Mouse (Mus musculus) urinary bladder, postnatal 10 days (tissue): ENCODE data around the gene Pdpn.
"Not testable (repeated sequence)": the region's sequence is repeated elsewhere in the genome, so short reads cannot be mapped to it uniquely, and the experiment has no call there.

Experiments used
- DNase-seq: peaks from one replicate; pipeline ENCODE4 v3.0.0; 2022; ENCODE audit warnings: low spot score

The Pdpn gene

DNA sequence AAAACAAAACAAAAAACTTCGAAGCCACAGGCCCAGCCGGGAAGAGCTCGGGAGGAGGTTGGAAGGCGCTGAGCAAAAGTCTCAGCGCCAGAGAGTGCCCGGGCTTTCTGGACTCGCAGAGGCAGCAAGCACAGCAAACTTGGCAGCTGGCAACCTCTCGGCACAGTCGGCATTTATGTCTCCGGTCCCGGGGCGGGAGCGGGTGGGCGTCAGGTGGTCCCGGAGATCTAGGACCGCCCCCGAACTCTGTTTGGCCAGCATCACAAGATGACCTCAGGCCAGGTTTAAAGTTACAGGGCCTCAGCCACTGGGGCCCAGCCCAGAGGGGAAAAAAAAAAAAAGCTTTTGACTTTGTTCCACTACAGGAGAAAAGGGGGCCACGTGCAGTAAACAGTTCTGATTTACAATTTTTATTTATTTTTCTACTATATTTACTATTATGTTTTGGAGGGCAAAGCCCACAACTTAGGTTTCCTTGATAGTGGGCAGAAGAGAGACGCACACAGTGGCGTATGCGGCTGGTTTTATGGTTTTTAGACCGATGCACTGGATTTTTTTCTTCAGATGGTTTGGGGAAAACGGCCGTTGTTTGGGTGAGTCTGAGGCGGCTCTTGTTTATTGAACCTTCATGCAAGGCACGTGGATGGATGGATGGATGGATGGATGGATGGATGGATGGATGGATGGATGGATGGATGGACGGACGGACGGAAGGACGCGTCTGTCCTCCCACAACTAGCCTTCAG lies at the start of gene Pdpn:
Gene Pdpn (minus strand): TSS at position 240 of the 746 bp plus-strand sequence.
- DNase-seq, result peak; percentile 26

DNA sequence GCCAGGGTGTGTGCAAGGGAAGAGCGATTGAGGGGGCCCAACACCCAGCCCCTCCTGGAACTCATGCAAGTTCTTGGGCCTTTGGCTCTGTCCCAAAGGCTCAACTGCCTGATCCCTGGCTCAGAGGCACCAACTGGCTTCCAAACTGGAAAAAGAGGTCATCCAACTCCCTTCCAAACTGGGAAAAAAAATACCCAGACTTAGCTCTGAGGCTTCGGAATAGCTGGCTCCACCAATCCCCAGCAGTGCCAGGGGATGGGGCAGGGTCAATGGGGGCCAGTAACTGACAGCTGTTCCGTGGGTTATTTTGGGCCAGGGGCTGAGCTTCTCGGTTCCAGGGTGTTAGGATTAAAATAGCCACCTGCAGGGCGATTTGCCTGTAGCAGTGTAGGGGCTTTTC lies 49.3 kb upstream of the Pdpn start:
- DNase-seq, result no peak

DNA sequence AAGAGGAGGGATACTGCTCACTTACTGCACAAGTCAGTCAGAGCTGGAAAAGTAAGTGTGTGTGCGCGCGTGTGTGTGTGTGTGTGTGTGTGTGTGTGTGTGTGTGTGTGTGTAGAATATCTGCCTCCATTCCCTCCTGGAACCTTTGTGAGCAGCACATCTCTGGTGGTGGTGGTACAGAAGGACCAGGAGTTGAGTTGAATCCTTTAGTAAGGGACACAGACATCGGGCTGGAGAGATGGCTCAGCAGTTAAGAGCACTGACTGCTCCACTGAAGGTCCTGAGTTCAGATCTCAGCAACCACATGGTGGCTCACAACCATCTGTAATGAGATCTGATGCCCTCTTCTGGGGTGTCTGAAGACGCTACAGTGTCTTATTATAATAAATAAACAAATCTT lies 46.1 kb upstream of the Pdpn start:
- DNase-seq, result not testable (repeated sequence)

DNA sequence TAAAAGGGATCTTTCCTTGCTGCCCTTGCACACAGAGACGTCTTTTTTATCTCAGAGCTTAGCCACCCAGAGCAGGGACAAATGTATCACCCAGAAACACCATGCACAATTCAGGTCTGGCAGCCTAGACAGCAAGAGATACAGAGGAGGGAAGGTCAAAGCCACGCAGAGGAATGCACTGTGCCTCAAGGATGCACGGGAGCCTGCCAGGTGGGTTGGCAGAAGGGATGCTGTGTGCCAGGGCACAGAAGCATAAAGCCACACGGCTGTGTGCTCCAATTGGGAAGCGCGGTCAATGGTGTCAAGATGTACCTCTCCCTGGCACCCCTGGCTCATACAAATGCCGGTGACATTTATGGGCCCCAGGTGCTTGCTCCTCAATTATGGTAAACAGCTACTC lies 42.1 kb upstream of the Pdpn start:
- DNase-seq, result no peak

DNA sequence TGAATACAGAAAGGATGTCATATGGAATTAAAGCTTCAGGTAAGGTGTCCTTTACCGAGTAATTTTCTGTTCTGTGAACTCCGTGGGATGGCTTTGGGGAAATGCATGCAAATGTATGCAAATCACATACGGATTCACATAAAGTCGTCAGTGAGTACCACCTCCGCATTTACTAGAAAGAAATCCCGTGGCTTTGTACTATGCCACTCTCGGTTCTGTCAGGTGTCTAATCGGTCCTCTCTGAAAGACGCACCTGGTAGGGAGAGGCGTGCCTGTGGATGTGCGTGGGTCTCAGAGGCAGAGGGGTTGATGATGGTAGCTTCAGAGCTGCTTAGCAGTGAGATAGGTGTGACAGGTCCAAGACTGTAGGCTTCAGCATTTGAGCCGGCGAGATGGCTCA lies 40.4 kb upstream of the Pdpn start:
- DNase-seq, result no peak

DNA sequence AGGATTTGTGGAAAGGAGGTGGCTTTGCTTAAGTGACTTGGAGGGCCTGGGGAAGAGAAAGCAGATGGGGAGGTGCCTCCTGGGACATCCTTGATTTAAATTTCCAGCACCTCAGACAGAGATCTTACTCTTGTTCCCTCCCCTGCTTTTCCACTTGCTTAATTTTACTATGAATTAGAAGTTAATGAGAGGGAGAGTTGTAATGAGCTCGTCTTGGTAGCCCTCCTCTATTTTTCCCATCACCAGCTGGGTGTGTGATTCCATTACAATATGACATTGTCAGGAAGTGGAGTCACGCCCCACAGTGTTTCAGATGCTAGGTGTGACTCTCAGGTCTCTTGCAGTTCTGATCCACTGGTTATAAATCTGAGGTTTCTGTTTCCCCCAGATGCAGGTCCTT lies 36.7 kb upstream of the Pdpn start:
- no peak for DNase-seq

DNA sequence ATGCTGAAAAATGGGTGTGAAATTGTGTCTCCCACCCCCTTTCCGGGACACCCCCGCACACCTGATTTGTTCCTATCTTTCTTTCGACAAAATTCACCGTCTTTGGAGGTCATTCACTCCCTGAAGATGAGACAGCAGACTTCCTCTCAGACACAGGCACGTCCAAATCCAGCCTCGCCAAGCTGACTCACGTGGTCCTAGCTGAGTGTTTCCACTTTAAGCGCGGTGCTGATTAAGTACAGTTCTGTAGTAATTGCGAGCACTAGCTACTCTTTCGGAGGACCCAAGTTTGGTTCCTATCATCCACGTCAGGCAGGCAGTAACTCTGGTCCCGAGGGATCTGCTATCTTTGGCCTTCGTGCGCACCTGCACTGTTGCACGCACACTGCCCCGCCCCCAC lies 35.6 kb upstream of the Pdpn start:
- DNase-seq, result no peak

DNA sequence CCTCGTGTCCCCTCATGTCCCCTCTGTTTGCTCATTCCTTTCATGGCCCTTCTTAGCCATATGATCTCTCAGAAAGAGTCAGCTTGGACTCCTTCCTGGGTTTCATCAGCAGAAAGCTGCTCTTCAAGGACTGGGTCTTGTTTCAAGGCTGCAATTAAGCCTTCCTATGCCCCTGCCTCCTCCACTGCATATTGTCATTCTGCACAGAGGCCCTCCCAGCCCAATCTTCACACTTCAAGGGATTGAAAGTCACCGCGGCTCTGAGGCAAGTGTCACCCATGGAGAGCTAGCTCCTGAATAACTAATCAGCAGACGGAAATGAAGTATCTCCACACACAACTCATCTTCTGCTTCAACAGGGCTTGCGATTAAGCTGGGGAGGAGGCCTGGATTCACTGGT lies 34.8 kb upstream of the Pdpn start:
- no peak for DNase-seq

DNA sequence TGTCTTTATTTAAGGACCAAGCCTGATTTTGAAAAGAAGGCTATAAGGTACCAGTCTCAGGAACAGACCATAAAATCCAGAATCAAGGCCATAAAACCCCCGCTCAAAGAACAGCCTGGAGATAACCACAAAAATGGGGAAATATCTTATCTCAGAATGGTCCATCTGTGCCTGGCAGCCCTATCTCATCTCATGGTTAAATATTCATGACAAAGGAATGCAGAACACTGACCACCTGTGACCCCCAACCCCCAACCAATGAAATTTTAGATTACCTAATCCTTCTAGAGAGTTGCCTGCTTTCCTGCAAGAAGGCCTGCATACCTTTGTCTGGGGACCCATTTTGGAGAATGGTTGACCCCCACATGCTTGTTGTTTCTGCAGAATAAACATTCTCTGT lies 32.4 kb upstream of the Pdpn start:
- DNase-seq, result no peak

DNA sequence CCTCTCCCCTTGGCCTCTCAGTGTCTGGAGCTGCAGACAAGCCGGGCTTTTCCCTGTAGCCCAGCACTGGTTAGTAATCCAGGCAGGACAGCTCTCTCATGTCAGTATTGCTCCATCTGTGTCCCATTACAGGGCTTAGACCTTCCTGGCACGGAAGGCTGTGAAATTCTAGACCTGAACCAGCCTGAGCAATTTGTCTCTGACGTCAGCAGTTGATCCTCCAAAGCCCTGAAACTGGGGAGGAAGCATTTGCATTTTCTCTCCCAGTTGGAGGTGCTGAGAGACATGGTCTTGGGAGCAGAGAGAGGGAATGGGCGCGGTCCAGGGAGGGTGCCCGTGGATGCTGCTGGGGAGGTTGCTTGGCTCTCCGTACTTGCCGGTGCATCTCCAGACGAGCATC lies 31.2 kb upstream of the Pdpn start:
- no peak for DNase-seq

DNA sequence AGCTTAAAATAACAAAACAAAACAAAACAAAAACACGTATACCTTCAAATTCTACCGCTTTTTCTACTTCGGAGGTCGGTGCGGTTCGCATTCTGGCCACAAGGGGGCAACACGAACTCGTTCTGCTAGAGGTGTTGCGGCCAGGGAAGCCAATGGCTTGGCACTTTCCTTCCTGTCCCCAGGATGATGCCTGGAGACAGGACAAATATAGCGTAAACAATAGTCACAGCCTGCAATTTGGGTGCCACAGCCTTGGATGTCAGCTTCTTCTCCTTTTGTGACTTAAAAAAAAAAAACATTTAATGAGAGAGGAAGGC lies 26.2 kb upstream of the Pdpn start:
- DNase-seq, result peak; percentile 57

DNA sequence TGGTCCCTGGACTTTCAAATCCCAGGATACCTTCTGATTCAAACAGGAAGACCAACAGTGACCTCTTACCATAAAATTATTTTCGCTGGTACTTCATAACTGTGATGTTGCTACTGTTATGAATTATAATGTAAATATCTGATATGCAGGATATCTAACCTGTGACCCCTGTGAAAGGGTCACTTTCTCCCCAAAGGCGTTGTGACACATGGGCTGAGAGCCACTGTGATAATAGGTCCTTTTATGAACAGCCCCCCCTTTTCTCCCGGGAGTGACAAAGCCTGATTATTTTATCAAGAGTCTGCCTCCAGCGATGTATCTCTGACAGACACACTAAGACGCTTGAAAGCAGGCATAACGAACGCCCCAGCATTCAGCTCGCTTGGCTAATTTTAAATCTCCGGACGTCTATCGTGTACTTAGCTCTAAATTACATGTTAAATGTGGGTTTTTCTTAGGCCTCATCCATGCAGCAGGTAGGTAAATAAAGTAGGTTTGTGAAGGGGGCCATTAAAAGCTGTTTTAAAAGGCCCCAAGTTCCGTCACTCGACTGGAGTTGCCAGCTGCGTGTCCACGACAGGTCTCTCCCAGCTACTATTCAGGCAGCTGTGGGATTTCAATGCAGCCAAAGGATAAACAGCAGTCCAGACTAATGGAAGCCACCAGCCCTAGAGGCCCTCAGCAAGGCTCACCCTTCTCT lies 25.7 kb upstream of the Pdpn start:
- DNase-seq, result no peak

DNA sequence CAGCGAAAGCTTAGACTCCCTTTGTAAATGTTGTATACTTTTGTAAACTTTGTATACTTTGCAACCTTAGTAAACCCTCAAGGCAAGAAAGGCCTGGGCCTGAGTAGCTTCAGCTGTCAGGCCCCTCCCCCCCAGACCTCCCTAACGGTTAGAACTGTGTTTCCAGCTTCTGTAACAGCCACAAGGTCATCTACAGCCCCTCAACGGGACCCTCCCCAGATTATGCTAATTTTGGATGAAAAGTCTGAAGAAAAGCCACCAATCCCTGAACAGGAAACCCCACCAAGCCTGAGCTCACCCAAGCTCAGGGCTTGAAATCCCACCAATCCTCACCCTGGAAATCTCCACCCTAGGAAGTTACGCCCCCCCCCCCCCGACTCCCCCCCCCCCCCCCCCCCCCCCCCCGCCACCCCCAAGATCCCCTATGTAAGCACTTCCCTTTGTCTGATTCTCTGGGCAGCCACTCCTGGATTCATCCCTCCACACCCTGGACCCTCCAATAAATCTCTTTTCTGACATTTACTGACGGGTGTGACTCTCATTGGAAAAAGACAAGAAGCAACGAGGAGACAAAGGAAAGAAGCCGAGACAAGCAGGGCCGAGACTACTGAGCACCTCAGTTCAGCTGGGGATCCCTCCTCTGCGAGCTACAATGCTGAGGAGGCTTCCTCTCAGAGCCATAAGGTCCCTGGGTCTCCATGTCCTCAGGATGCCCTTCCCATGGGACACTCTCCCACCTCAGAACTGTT lies 25.0 kb upstream of the Pdpn start:
- no peak for DNase-seq

DNA sequence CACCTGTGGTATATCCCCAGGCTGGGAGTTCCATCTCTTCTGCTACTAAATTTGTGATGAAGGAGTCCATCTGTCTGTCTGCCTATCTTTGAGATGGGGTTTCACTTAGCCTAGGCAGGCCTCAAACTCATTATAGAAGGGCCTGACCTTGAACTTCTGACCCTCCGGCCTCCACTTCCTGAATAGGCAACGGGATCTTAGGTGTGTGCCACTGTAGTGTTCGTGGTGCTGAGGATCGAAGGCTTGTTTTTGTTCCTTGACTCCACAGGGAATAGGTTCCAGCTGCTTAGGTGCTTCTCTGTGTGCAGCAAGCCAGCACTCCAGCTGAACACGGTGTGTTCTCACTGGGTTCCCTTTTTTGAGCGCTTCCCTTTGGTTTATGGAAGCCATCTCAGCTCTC lies 13.9 kb upstream of the Pdpn start:
- no peak for DNase-seq

DNA sequence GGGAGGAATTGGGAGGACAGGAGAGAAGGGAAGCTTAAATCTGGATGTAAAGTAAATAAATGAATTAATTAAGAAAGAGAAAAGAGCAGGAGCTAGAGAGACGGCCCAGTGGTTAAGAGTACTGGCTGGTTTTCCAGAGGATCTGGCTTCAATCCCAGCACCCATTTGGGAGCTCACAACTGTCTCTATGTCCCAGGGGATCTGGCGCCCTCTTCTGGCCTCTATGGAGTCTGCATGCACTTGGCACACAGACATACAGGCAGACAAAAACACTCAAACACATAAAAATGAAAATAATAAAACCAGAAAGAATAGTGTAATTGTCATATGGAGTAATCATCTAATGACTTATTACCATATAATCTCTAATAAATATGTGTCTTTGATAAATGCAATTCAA lies 12.0 kb upstream of the Pdpn start:
- DNase-seq, result no peak

DNA sequence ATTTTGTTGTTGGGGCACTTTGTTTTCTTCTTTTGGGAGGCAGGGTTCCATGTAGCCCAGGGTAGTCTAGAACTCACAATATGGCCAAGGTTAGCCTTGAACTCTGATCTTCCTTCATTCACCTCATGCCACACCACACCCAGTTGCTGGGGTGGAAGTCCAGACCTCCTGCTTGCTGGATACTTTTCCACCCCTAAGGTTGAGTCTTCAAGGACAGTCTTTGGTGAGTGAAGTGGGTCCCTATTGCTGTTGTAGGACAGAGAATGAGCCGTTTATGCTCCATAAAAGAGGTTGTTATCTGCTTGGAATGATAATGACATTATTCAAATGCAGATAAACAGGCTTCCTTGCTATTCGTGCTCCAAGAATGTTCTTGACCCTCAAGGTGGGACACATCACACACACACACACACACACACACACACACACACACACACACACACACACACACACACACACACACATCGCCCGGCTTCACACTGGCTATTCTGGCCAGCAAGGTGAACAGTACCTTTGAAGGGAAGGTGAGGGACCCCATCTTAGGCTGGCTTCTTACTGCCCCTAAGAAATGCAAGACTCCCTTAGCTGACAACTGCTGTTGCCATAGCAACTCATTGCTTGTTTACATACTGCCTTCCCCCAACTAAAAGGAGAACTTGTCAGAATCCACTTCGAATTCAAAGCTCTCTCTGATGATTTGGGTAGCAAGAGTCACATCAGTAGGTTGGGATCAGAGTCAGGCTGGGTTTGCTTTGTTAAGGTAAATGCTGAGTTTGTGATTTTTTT lies 6.8 kb upstream of the Pdpn start:
- DNase-seq, result no peak

DNA sequence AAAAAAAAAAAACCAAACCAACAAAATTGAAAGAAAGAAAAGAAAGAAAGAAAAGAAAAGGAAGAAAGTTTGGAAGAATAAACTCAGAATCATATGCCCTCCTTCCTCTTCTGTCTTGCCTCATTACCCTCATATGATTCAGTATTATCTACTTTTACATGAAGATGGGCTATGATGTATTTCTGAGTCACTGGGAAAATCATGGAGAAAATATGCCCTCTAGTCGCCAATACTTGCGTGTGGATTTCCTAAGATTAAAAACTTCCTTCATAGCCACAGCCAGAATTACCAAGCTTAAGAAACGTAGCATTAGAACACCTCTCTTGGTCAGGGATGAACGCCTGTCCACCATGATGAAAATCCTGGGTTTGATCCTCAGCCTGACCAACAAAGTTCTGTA lies 5.7 kb upstream of the Pdpn start:
- DNase-seq, result no peak

DNA sequence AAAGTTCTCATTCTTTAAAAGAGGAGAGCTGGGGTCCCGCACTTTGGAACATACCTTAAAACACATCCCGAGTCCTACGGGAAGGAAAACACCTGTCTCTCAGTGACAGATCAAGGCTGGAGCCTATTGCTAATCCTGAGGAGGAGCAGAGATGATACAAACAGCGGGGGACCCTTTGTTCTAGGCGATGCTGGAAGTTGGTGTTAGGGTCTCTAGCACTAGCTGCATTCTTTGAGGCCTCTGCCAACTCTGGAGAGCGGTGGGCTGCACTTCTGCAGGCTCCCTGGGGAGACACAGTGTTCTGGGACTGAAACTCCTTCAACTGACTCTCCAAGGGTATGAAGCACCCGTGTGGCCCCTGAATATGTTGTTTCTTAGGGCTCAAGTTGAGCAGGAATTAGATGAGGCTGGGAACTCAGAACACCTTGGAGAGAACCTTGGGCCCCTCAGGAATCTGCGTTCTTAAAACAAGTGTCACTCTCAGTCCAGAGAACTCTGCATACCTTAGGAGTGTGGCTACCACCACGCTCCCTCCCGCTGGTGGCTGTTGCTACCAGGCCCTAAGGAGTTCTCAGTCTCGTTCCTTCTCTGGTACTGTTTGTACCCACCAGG lies 3.0 kb upstream of the Pdpn start:
- DNase-seq, result no peak

DNA sequence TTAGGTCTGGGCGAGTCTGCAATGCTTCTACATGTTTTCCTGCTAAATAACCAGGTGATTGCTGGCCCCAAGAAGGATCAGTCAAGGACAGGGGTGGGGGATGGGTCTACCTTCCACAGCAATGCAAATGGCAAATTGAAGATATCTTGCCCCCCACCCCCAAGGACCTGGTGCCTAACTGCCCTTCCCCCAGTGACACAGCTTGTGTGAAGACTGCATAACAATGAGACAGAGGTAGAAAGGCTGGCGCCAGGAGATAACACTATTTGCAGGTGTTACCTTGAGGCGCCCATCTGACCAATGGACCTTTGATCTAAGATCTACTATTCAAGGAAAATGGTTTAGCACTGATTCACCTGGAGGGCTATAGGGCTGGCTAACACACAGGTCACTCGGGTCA lies 2.5 kb upstream of the Pdpn start:
- DNase-seq, result no peak

DNA sequence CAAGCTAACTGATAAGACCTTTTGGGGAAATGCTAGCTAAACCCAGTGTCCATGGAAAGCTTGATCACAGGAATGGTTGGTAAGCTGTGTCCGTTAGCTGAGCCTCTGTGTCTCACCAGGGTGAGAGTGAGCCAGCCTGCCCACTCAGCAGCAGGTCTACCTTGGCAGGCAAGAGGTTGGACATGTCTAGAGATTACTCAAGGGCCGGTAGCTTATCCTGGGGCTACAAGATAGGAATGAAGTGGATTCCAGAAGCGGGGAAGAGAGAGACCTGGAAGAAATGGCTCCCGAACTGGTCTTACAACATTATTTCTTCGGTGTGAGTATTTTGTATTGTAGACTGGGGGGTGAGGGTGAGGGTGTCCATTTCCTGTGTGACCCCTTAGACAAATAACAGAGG lies 1.7 kb upstream of the Pdpn start:
- no peak for DNase-seq

DNA sequence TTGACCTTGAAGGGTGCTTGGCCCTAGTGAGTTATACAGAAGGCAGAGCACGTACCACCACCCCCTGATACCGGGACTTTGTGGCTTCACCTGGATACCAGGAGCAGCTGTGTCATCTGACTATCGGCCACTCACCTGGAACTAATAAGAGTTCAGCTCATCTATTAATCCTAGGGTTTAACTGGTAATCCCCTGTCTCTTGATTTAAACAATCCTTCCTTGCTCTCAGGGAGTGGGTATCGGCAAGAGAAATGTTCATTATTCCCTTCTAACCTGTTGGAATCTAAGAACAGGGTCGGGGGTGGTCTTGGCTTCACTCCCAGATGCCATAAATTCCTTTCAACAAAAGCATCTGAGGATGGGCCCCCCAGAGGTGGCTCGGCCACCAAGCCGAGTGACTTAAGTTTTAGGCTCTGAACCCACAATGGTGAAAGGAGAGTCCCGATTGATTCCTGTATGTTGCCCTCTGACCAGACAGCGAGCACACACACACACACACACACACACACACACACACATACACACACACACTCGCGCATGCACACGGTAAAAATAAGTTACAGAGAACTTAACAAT lies 837 bp upstream of the Pdpn start:
- DNase-seq, result no peak
